ENCODE assay signal across 16 mouse cellular contexts in the genomic region with DNA sequence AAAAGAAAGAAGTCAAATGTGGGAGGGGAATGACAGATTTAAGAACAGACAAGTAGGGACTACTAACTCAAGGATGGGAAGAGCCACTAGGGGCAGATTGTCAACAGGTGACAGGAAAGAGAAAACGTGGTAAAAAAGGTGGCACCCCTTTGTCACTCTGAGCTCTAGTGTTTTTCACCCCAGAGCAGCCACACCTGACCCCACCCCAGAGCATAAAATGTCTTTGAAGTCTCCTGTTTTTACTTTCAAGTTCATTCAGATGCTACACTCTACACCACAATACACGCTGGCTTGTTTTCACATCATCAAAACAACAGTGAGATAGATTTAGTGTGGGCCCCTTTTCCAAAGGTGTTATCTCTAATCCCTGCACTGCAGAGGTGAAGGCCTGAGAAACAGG.
DNase-seq lines count a peak whose midpoint lies in the region; ATAC-seq lines count a peak whose summit lies in the region.
"Had no signal": no experiment of that assay in that cellular context is flagged by ENCODE, and none has a peak within 500 bp of the region (broad histone marks: within the 10 kb centered on the region; RNA-seq: fewer than 3 reads in every experiment).

No protein-coding gene starts in this region.

- peaks cover 59% of the 10 kb centered on the region for H3K4me1 ChIP-seq in liver, embryonic 13.5 days (replicated peaks)
- H3K4me1 ChIP-seq in liver, embryonic 11.5 days (replicated peaks; ENCODE audit: control insufficient read depth, insufficient read depth, low read length), result peaks cover 38% of the 10 kb centered on the region
- H3K4me1 ChIP-seq in liver, embryonic 16.5 days (ENCODE audit: control insufficient read depth, low read depth, low read length), result peaks cover 37% of the 10 kb centered on the region

- intact Hi-C loops in gastrocnemius, postnatal 14 days (cut with DNase I; ENCODE audit: low total_unique reads), result no loop called here

- H3K9me3 ChIP-seq in liver, embryonic 13.5 days (replicated peaks), result peaks cover 5% of the 10 kb centered on the region; the same call in 1 of the 2 replicates
- no peaks in the 10 kb centered on the region for H3K9me3 ChIP-seq in liver, embryonic 11.5 days (ENCODE audit: control insufficient read depth, low read length)
- H3K9me3 ChIP-seq in liver, embryonic 16.5 days (replicated peaks; ENCODE audit: control insufficient read depth, low read length), result no peaks in the 10 kb centered on the region
- H3K9me3 ChIP-seq: embryonic facial prominence, embryonic 13.5 days; forebrain, embryonic 10.5 days; hindbrain, embryonic 13.5 days; limb, embryonic 13.5 days had no signal

- peaks cover 2% of the 10 kb centered on the region; the same call in 1 of the 2 replicates for H3K36me3 ChIP-seq in liver, embryonic 13.5 days
- no peaks in the 10 kb centered on the region for H3K36me3 ChIP-seq in liver, embryonic 11.5 days (ENCODE audit: control insufficient read depth, insufficient read depth, low read length)
- no peaks in the 10 kb centered on the region for H3K36me3 ChIP-seq in liver, embryonic 16.5 days (ENCODE audit: control insufficient read depth, insufficient read depth)
- H3K36me3 ChIP-seq: embryonic facial prominence, embryonic 13.5 days; forebrain, embryonic 10.5 days; hindbrain, embryonic 13.5 days; limb, embryonic 13.5 days had no signal

- 37% methylated on average over 2 of the region's 2 CpGs for WGBS in liver, embryonic 13.5 days (ENCODE audit: insufficient replicate concordance)
- WGBS in liver, embryonic 11.5 days, result 28% methylated on average over 2 of the region's 2 CpGs
- WGBS in liver, embryonic 16.5 days (ENCODE audit: insufficient replicate concordance), result 28% methylated on average over 2 of the region's 2 CpGs

- peak overlapping the region; percentile 74 for H3K27ac ChIP-seq in liver, embryonic 13.5 days
- no peak overlapping the region for H3K27ac ChIP-seq in liver, embryonic 11.5 days (ENCODE audit: low read depth, low read length)
- 0 out of 2 replicates have a peak overlapping the region, but pooled peaks have one; percentile 25 for H3K27ac ChIP-seq in liver, embryonic 16.5 days (ENCODE audit: low read length)
- H3K27ac ChIP-seq: embryonic facial prominence, embryonic 13.5 days; heart, adult 2 months; hindbrain, embryonic 13.5 days had no signal

- DNase-seq in liver, embryonic 13.5 days, result no peak
- DNase-seq in liver, embryonic 11.5 days (ENCODE audit: low spot score), result no peak
- DNase-seq in CD4-positive, CD25-positive, alpha-beta regulatory T cell, adult 2 months (ENCODE audit: low read depth, low spot score), result peak; percentile 86
- DNase-seq in layer of hippocampus, adult 9-11 months, result no peak
- DNase-seq in gastrocnemius, postnatal 14 days, result no peak
- DNase-seq in right cerebral cortex, adult 18-20 months, result no peak
- DNase-seq: cerebellum, adult 8-10 months; heart, adult 2 months; kidney, adult 8-10 months; midbrain, embryonic 14.5 days had no signal

- ATAC-seq in liver, embryonic 13.5 days (ENCODE audit: low read depth), result no peak
- no peak for ATAC-seq in liver, embryonic 11.5 days (replicated peaks; ENCODE audit: low FRiP score)
- peak; percentile 83 for ATAC-seq in activated CD4-positive, CD25-positive, alpha-beta regulatory T cell, adult 4 months
- no peak for ATAC-seq in liver, embryonic 16.5 days (ENCODE audit: low read depth)

- H3K4me2 ChIP-seq in liver, embryonic 13.5 days, result no peak overlapping the region
- no peak overlapping the region for H3K4me2 ChIP-seq in liver, embryonic 11.5 days
- H3K4me2 ChIP-seq in liver, embryonic 16.5 days (ENCODE audit: low read depth, low read length), result no peak overlapping the region
- H3K4me2 ChIP-seq: embryonic facial prominence, embryonic 13.5 days; hindbrain, embryonic 13.5 days; limb, embryonic 13.5 days had no signal

- H3K4me3 ChIP-seq in liver, embryonic 13.5 days (replicated peaks), result no peak overlapping the region
- no peak overlapping the region for H3K4me3 ChIP-seq in liver, embryonic 11.5 days (ENCODE audit: low read depth, low read length)
- no peak overlapping the region for H3K4me3 ChIP-seq in liver, embryonic 16.5 days (ENCODE audit: low read depth, low read length)
- H3K4me3 ChIP-seq: embryonic facial prominence, embryonic 13.5 days; forebrain, embryonic 10.5 days; heart, adult 2 months; hindbrain, embryonic 13.5 days; limb, embryonic 13.5 days had no signal

- H3K9ac ChIP-seq in liver, embryonic 13.5 days, result peak overlapping the region; percentile 30; the same call in 1 of the 2 replicates
- no peak overlapping the region for H3K9ac ChIP-seq in liver, embryonic 11.5 days (ENCODE audit: low read depth, low read length)
- H3K9ac ChIP-seq in liver, embryonic 16.5 days (ENCODE audit: low read depth, low read length), result peak overlapping the region; percentile 22
- H3K9ac ChIP-seq: embryonic facial prominence, embryonic 13.5 days; hindbrain, embryonic 13.5 days; limb, embryonic 13.5 days had no signal

- H3K27me3 ChIP-seq in liver, embryonic 13.5 days, result peaks cover 16% of the 10 kb centered on the region; the same call in 1 of the 2 replicates
- no peaks in the 10 kb centered on the region for H3K27me3 ChIP-seq in liver, embryonic 11.5 days (replicated peaks; ENCODE audit: control insufficient read depth, insufficient read depth, low read length)
- H3K27me3 ChIP-seq in liver, embryonic 16.5 days (ENCODE audit: control insufficient read depth, insufficient read depth, low read depth, low read length), result peaks cover 6% of the 10 kb centered on the region
- H3K27me3 ChIP-seq: embryonic facial prominence, embryonic 13.5 days; hindbrain, embryonic 13.5 days; limb, embryonic 13.5 days had no signal
